Mouse (Mus musculus) forebrain, postnatal 0 days (tissue): ENCODE data around the gene Cacna2d1. TPM values are rescaled to one million over a fixed set of nuclear protein-coding genes. Genes with fewer than 3 reads are reported as not detected.

ENCODE experiments used
- ATAC-seq: fragments of 200-750 bp; cut with Nextera tagmentation; 2 replicates; pipeline ENCODE4 v1.8.0; 2017; ENCODE audit warnings: mild to moderate bottlenecking, moderate library complexity
- DNase-seq: peaks from one replicate; pipeline ENCODE4 v3.0.0-alpha.2; 2015
- H3K27ac ChIP-seq: fragments of 300-500 bp; sonication (generic); 2 replicates; pipeline ENCODE4 v1.5.1; 2014; ENCODE audit warnings: low read depth, mild to moderate bottlenecking, antibody characterized with exemption, low read length, moderate library complexity, mixed read lengths
- H3K27me3 ChIP-seq: fragments of 300-500 bp; sonication (generic); 2 replicates; pipeline ENCODE4 v1.6.1; 2014; ENCODE audit warnings: mild to moderate bottlenecking, low read length, mixed read lengths; ENCODE audit not compliant: insufficient read depth
- H3K36me3 ChIP-seq: fragments of 300-500 bp; sonication (generic); 2 replicates; pipeline ENCODE4 v1.6.1; 2014; ENCODE audit warnings: mild to moderate bottlenecking, moderate library complexity; ENCODE audit not compliant: insufficient read depth
- H3K4me1 ChIP-seq: fragments of 300-500 bp; sonication (generic); 2 replicates; pipeline ENCODE4 v1.6.1; 2014; ENCODE audit warnings: antibody characterized with exemption; ENCODE audit not compliant: insufficient read depth
- H3K4me2 ChIP-seq: fragments of 300-500 bp; sonication (generic); 2 replicates; pipeline ENCODE4 v1.6.1; 2014; ENCODE audit warnings: low read depth, mild to moderate bottlenecking, moderate library complexity
- H3K4me3 ChIP-seq: fragments of 300-500 bp; sonication (generic); 2 replicates; pipeline ENCODE4 v1.5.1; 2014; ENCODE audit warnings: low read depth, low read length, mixed read lengths
- H3K9ac ChIP-seq: fragments of 300-500 bp; sonication (generic); 2 replicates; pipeline ENCODE4 v1.6.1; 2014; ENCODE audit warnings: mild to moderate bottlenecking
- H3K9me3 ChIP-seq: fragments of 300-500 bp; sonication (generic); 2 replicates; pipeline ENCODE4 v1.6.1; 2016; ENCODE audit warnings: low read length
- CTCF ChIP-seq: sonication (generic); IDR thresholded peaks from 2 replicates; pipeline ENCODE4 v1.5.1; 2016; ENCODE audit warnings: antibody characterized with exemption, control low read depth, low read depth
- WGBS: fragments of 180-500 bp; shearing (Covaris S2); extraction: QIAGEN DNeasy Blood & Tissue Kit; methylation state at CpG from one replicate; pipeline ENCODE4 v1.1.7; 2014; 5-methylcytosine and 5-hydroxymethylcytosine counted together
- polyA plus RNA-seq: library from polyadenylated mRNA; unstranded; fragments of >200 nt; fragmentation: Nextera tagmentation; extraction: Ambion mirVana; gene quantifications from 2 replicates; pipeline ENCODE4 v1.2.1, GENCODE M21; 2015
- total RNA-seq: library from RNA; depleted of rRNA; stranded (reverse); fragments of >200 nt; gene quantifications from 2 replicates; pipeline ENCODE4 v1.2.3, GENCODE M21; 2014; rRNA removed

Cacna2d1 gene
- 68.2 and 80.4 TPM in 2 replicates for total RNA-seq
- 15.1 and 28.5 TPM in 2 replicates for polyA plus RNA-seq

- no peaks in the 10 kb centered on the region for H3K9me3 ChIP-seq
- ATAC-seq (peak; percentile 79), DNase-seq (peak; percentile 63)
- 6% methylated on average over 76 of the region's 120 CpGs for WGBS
- peak within 1 kb of the TSS; percentile 72 for H3K4me3 ChIP-seq
- no peaks in the 10 kb centered on the region for H3K27me3 ChIP-seq
- H3K9ac ChIP-seq = peak within 1 kb of the TSS; percentile 93
- no peak for TF ChIP-seq CTCF
- peak within 1 kb of the TSS; percentile 97 for H3K27ac ChIP-seq
- peak within 1 kb of the TSS; percentile 81 for H3K4me2 ChIP-seq
- H3K36me3 ChIP-seq = no peaks in the 10 kb centered on the region
- H3K4me1 ChIP-seq = no peaks in the 10 kb centered on the region
Measured at GRCm38 (mm10) chr5:15934376-15935233, at the start of gene Cacna2d1. Gene Cacna2d1 (plus strand): TSS chr5:15934691.

DNA sequence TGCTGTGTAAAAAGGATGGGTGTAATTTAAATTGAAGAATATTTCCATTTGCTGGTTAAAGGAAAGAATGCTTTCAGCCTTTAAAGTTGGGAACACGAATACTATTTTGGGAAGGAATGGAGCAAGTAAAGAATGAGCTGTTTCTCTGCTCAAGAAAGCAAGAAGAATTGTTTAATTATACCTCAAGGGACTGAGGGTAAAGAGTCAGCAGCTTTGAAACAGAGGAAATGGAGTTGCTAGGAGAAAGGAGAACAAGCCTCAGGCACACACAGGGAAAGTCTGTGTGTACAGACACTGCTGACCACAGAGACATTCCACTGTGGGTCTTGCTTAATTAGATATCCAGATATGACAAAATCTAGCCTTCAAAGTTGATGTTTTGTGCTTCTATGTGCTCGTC lies 39.4 kb upstream of the Cacna2d1 start:
- Histone ChIP-seq H3K36me3 (no peaks in the 10 kb centered on the region), H3K27me3 (no peaks in the 10 kb centered on the region), H3K4me1 (no peaks in the 10 kb centered on the region), H3K27ac (no peak overlapping the region), H3K9me3 (no peaks in the 10 kb centered on the region), H3K9ac (no peak overlapping the region), H3K4me3 (no peak overlapping the region), H3K4me2 (no peak overlapping the region)
- 59% methylated on average over 2 of the region's 2 CpGs for WGBS
- TF ChIP-seq CTCF = no peak
- DNase-seq (no peak), ATAC-seq (no peak)

DNA sequence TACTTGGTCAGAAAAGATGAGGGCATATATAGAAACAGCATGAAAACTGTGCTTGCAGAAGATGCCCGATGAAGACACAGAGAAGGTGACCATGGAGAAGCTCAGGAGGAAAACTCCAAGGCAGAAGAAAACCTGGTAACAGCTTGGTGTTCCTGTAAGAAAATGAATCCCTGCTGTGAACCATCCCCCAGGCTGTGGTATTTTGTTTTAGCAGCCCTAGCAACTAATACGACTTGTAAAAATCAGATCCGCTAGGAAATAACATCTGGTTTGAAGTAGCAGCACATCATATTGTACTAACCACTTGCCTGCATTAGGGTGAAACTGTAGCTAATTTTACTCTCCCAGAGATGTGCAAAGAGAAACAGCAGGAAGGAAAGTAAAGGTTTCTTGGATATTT lies 37.8 kb upstream of the Cacna2d1 start:
- DNase-seq = no peak
- Histone ChIP-seq H3K9ac (no peak overlapping the region), H3K4me1 (no peaks in the 10 kb centered on the region), H3K27ac (no peak overlapping the region), H3K4me2 (no peak overlapping the region), H3K36me3 (no peaks in the 10 kb centered on the region), H3K4me3 (no peak overlapping the region), H3K9me3 (no peaks in the 10 kb centered on the region), H3K27me3 (no peaks in the 10 kb centered on the region)
- no peak for ATAC-seq
- WGBS = 83% methylated on average over 3 of the region's 3 CpGs
- no peak for TF ChIP-seq CTCF

- DNase-seq = peak; percentile 9
- H3K36me3 ChIP-seq = no peaks in the 10 kb centered on the region
- H3K4me1 ChIP-seq = no peaks in the 10 kb centered on the region
- no peak overlapping the region for H3K27ac ChIP-seq
- no peaks in the 10 kb centered on the region for H3K9me3 ChIP-seq
- H3K4me2 ChIP-seq = no peak overlapping the region
- no peak for ATAC-seq
- 50% methylated on average over 3 of the region's 3 CpGs for WGBS
- no peak overlapping the region for H3K4me3 ChIP-seq
- H3K27me3 ChIP-seq = no peaks in the 10 kb centered on the region
- H3K9ac ChIP-seq = no peak overlapping the region
- TF ChIP-seq CTCF = no peak
Measured at GRCm38 (mm10) chr5:15906446-15906845, 28.0 kb upstream of the Cacna2d1 start.

DNA sequence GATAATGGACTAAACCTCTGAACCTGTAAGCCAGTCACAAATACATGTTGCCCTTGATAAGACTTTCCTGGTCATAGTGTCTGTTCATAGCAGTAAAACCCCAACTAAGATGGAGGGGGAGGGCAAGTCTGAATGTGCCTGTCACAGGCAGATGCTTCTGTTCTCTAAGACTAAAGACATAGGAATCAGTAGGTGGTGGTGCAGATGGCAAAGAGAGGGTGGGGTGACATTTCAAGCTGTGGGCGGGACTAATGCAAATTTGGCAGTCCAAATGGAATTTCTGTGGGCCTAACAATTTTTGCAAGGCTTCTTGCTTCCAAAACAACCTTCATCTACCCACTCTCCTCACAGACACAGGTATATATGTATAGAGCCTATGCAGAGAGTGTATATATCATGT lies 19.6 kb upstream of the Cacna2d1 start:
- Histone ChIP-seq H3K27me3 (no peaks in the 10 kb centered on the region), H3K4me1 (no peaks in the 10 kb centered on the region), H3K4me2 (no peak overlapping the region), H3K36me3 (no peaks in the 10 kb centered on the region), H3K27ac (no peak overlapping the region), H3K9ac (no peak overlapping the region), H3K9me3 (no peaks in the 10 kb centered on the region), H3K4me3 (no peak overlapping the region)
- 75% methylated on average over 1 of the region's 1 CpGs for WGBS
- ATAC-seq (no peak), DNase-seq (no peak)
- TF ChIP-seq CTCF = no peak

DNA sequence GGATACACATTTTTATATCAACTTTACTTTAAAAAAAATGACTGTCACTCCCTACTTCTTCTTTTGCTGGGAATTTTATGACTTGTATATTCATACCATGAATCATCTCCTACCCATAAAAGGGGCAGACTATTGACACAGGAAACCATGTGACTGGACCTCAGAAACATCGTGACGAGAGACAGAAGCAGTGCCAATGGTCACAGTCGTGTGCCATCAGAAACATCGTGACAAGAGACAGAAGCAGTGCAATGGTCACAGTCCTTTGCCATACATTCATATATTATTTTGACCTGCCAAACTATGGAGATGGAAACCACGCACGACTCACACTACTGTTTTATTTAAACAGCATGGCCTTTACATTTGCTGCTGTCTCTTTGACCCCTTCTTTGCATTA lies 6.0 kb upstream of the Cacna2d1 start:
- no peaks in the 10 kb centered on the region for H3K4me1 ChIP-seq
- no peak for DNase-seq
- no peaks in the 10 kb centered on the region for H3K9me3 ChIP-seq
- ATAC-seq = no peak
- TF ChIP-seq CTCF = no peak
- no peak overlapping the region for H3K4me2 ChIP-seq
- no peaks in the 10 kb centered on the region for H3K36me3 ChIP-seq
- H3K27me3 ChIP-seq = no peaks in the 10 kb centered on the region
- H3K27ac ChIP-seq = no peak overlapping the region
- 62% methylated on average over 6 of the region's 6 CpGs for WGBS
- H3K4me3 ChIP-seq = no peak overlapping the region
- H3K9ac ChIP-seq = no peak overlapping the region

GRCm38 (mm10) chr5:15933017-15933416 lies 1.5 kb upstream of the Cacna2d1 start:
- Histone ChIP-seq H3K27ac (peak overlapping the region; percentile 97), H3K4me3 (peak overlapping the region; percentile 72), H3K9ac (peak overlapping the region; percentile 93), H3K4me2 (peak overlapping the region; percentile 81), H3K4me1 (no peaks in the 10 kb centered on the region), H3K36me3 (no peaks in the 10 kb centered on the region), H3K27me3 (no peaks in the 10 kb centered on the region), H3K9me3 (no peaks in the 10 kb centered on the region)
- WGBS = 17% methylated on average over 6 of the region's 6 CpGs
- no peak for TF ChIP-seq CTCF
- ATAC-seq = no peak
- no peak for DNase-seq
